In genomic region chr14:77934431-77934830, GRCm38 (mm10) we compare ENCODE assay signal across 19 mouse cellular contexts. TPM values are rescaled to one million over a fixed set of nuclear protein-coding genes. Genes with fewer than 3 reads are reported as not detected.
"Had no signal": no experiment of that assay in that cellular context is flagged by ENCODE, and none has a peak within 500 bp of the region (broad histone marks: within the 10 kb centered on the region; RNA-seq: fewer than 3 reads in every experiment).

No protein-coding gene starts in this region.

- H3K27me3 ChIP-seq: neural tube, embryonic 13.5 days; neural tube, embryonic 15.5 days had no signal

- H3K27ac ChIP-seq: midbrain, embryonic 10.5 days; midbrain, embryonic 12.5 days; neural tube, embryonic 13.5 days; neural tube, embryonic 15.5 days had no signal

- H3K4me1 ChIP-seq: midbrain, embryonic 12.5 days; neural tube, embryonic 13.5 days; neural tube, embryonic 15.5 days had no signal

- H3K4me3 ChIP-seq: midbrain, embryonic 10.5 days; midbrain, embryonic 12.5 days; myocyte; neural tube, embryonic 13.5 days; neural tube, embryonic 15.5 days had no signal

- DNase-seq: lung, embryonic 14.5 days; lung, postnatal 10 days; lung, postnatal 4 days; midbrain, embryonic 14.5 days; retina, postnatal 1 day; right cerebral cortex, adult 18-20 months; right cerebral cortex, postnatal 25 days; right cerebral cortex, postnatal 4 days; spleen, adult 18-20 months; thymus, adult 18-20 months; thymus, postnatal 14 days; thymus, postnatal 36 days had no signal

RNA-seq across cellular contexts. Expression of gene Epsti1, which starts 30.4 kb away (rescaled TPM):
- polyA plus RNA-seq: midbrain, embryonic 10.5 days; midbrain, embryonic 16.5 days; neural tube, embryonic 11.5 days had no signal
